Mouse (Mus musculus) left cerebral cortex, postnatal 25 days (tissue): ENCODE measurements around the gene Efcab6. TPM values are rescaled to one million over a fixed set of nuclear protein-coding genes. Genes with fewer than 3 reads are reported as not detected.
"Not testable (repeated sequence)": the region's sequence is repeated elsewhere in the genome, so short reads cannot be mapped to it uniquely, and the experiment has no call there.

ENCODE experiments used
- DNase-seq, 2 experiments: peaks; one replicate each; pipeline ENCODE4 v3.0.0; 2022; ENCODE audit warnings: low spot score in 2 of 2, mixed read lengths in 1 of 2
- intact Hi-C: fragments of 180-260 bp; cut with DNase I; formaldehyde crosslinking; loops from one replicate; pipeline ENCODE4 v1.15.1; 2025
- total RNA-seq, 2 experiments: library from RNA; stranded (reverse); gene quantifications; 2 replicates each; pipeline ENCODE4 v1.2.3; 2021

The Efcab6 gene
- total RNA-seq: 10 to 100 TPM; 16.4 to 17.2 TPM

DNA sequence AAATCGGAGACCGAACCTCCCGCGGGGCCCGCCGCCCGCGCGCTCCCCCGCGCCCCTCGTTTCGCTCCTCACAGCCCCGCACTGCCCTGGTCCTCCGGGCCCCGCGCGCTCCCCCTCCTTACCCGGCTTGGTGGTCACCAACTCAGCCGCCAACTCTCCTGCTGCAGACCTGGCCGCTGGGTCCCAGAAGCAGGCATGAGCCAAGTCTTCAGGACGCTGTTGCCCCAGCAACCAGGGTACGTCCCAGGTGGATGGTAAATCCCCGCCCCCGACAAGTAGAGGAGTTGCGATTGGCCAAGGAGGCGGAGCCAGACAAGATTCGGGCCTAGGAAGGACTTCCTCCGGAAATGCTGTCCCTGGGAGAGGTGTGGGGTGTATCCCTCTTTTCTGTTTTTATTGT is at the start of gene Efcab6:
Gene Efcab6, minus strand, starts transcription at position 240 of the 400 bp plus-strand sequence.
- intact Hi-C loops: no loop called here
- DNase-seq: peak; percentile 79 to 89

DNA sequence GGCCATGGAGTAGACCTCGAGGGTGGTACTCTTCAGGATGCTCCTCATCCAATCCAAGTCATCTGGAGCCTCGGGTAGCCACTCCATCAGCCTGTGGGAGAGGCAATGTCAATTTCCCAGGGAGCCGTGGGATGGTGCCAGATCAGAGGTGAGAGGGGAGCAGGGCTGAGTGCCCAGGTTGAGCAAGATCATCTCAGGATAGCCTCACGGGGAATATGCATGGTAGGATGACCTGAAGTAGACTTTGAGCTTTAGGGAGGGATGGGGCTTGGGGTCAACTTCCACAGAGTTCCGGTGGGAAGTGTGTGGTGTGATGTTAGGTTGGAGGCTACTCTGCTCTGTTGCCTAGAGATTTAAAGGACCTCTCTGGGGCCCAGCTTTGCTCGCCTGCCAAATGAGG is 48.7 kb upstream of the Efcab6 start:
- no peak for DNase-seq
- intact Hi-C loops: no loop called here

DNA sequence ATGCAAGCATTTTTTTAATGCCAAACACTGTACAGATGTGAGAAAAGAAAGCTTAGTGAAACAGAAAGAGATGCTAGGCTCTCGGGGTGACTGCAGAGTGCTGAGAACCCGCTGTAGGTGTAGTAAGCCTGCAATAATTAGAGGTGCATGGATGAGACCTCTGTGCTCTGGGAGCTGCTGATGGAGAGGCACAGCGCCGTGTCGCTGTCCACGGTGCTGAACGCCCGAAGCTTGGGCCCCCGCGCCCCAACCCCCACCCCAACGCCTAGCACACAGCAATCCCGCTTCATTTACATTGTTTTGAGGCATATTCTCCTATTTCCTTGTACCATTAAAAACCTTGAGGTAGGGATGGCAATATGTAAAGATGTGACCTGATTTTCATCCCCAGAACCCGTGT is 43.7 kb upstream of the Efcab6 start:
- intact Hi-C loops: loop anchor here (5.0 kb wide), 1 partner anchor 58 kb away; the partner anchor contains the start of gene Pnpla3

DNA sequence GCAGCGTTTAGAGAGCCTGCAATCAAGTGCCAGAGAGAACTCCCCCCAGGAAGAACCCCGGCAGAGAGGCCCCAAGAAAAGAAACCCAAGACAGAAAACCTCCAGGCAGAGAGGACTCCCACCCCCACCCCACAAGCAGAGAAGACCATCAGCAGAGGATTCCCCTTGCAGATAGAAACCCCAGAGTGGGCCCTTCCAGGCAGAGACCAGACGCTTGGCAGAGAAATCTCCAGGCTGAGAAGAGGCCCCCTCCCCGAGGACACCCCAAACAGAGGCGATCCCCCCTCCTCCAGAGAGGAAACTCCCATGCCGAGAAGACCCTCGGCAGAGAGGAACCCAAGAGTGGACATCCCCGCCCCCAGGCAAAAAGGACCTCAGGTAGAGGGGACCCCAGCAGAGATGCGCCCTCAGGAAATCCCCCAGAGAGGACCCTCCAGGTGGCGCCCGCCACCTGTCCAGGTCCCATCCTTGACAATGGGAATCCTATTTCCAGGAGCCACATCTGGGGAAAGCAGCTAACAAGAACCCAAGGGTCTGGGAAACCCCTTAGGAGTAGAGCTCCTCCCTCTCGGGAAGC is 40.8 kb upstream of the Efcab6 start:
- DNase-seq: no peak
- intact Hi-C loops: loop anchor here (1.0 to 5.0 kb wide), 2 partner anchors 27 to 61 kb away; partner anchors contain the start of gene Pnpla3

More for the DNA sequence above, 43.7 kb upstream of the Efcab6 start:
- no peak for DNase-seq

DNA sequence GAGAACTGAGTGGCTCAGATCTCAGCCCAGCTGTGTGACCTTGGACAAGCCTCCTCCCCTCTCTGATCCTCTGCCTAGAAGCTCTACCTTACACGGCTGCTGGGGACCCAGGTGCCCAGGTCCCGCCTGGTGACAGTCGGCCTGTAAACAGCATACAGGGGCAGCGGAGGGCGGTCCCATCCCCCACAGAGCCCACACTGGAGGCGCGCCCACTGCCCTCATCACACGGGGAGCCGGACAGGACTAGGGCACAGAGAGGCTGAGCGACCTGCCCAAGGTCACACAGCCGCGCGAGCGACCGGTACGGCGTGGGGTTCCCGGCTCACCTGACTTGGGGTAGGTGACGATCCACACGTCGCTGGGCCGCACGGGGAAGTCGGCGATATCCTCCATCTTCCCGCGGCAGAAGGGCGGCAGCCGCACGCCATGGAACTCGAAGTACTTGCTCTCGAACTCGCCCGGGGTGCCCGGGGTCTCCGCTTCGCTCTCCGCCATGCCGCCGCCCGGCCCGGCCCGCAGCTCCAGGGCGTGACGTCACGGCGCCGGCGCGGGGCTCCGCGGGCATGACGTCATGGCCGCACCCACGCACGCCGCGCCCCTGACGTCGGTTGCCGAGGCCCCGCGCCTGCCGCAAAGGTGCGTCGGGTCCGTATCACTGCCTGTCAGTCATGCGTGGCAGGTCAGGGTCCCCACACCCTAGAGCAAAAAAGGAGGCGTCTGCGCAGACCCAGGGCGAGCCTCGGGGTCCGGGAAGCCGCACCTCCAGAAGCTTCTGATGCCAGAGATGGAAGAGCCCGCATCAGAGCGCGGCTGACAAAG is 40.1 kb upstream of the Efcab6 start, which contains the start of gene Sult4a1:
Gene Sult4a1, minus strand, starts transcription at position 650 of the 819 bp plus-strand sequence.
- intact Hi-C loops: loop anchor here (1.0 to 5.0 kb wide), 2 partner anchors 26 to 62 kb away; partner anchors contain the start of gene Pnpla3
- DNase-seq: peak; percentile 70 to 75

DNA sequence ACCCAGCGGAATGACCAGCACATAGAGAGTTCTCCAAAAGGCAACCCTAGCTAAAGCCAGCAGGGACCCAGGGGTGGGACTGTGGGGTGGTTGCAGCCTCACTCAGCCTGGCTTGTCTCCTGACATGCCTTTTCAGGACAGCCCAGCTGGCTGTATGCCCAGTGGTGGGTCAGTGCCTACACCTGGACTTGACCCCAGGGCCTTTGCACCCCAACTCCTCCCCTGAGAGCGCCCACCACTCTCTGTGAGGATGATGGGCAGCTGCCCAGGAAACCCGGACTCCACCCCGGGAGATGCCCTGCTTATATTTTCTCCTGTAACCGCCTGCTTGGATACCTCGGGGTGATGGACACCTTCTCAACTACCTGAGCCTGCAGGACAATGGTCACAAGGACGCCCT is 39.4 kb upstream of the Efcab6 start:
- DNase-seq: no peak
- intact Hi-C loops: loop anchor here (1.0 to 5.0 kb wide), 2 partner anchors 25 to 63 kb away; partner anchors contain the start of gene Pnpla3

DNA sequence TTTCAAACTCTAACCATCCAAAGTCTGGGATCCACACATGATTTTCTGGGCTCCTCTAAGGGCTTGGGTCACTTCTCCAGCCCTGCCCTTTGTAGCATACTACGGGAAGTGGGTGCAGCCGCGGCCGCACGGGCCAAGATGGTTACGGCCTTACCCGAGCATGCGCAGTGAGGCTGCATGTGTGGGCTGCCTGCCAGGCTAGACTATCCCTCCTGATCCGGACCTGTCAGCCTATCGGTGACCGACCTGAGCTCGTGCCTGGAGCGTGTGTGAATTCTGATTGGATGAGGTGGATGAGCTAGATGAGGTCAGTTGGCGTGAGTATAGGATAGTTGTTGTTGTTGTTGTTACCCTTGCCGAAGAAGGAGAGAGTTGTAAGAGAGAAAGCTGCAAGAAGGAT is 32.4 kb upstream of the Efcab6 start:
- intact Hi-C loops, DNase-seq: not testable (repeated sequence)

DNA sequence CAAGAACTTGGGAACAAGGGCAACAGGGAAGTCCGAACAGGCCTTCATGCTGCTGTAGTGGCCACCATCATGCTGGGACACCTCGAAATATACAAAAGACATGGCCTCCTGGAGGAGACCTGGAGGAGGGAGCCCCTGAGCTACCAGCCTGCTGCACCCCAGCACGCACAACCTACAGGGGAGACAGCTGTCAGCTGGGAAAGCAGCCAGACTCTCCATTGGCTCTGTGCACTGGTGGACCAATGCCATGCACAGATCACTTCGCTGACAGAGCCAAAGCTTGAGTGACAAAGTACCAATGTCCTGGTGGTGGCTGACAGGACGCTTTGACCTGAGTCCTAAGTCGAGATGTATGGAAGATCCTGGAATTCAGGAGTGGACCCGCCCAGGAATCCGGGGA is 30.9 kb upstream of the Efcab6 start:
- DNase-seq: peak in 1 of 2 experiments; percentile 55

DNA sequence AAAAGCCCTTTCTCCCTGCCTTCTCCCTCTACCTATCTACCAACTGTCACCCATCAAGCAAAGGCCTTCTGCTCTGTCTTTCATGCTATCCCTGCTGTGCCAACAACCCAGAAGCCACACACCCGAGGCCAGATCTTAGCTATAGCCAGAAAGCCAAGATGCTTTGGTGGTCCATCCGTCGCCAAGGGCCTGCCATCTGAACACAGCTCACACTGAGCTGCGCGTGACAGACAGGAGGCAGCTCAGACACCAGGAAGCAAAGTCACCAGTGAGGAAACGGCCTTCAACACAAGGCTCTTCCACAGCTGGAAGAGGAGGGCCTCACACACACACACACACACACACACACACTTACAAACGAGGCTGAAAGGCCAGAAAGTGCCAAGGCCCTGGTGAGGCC is 29.7 kb upstream of the Efcab6 start:
- DNase-seq: no peak
- intact Hi-C loops: no loop called here

More for the DNA sequence above, 30.9 kb upstream of the Efcab6 start:
- intact Hi-C loops: no loop called here

DNA sequence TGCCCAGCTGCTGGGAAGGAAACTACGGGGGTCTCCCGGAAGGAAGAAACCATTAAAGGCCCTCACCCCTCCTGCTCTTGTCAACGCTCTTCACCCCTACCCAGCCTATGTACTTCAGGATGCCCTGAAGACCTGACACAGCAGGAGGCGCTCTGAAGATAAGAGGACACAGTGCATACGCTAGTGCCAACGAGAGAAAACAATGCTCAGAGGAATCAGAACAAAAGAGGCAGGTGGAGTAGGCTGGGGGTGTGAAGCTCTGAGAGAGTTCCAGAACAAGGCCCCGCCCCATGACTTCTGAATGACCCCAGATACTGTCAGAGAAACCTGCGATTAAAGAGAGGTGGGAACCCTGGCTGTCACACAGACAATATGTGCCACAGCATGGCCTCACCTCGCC is 21.6 kb upstream of the Efcab6 start:
- intact Hi-C loops: no loop called here

DNA sequence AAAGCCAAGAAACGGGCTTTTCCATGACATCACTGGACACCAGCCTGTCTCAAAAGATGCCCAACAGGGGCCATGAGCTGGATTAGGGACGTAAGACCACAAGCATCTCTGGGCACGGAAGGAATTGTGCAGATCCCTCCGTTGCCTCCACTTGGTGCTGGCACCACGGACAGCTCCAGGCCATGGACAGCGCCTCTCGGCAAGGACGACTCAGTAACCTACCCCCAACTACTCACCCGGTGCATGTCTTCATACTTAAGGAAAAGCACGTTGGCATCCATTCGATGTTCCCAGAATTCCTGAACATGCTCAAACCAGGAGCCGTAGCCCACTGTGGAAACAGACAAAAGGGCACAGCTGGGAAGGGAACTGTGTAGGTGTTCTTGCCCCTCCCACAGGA is 21.2 kb upstream of the Efcab6 start:
- DNase-seq: no peak
- intact Hi-C loops: no loop called here

More for the DNA sequence above, 21.6 kb upstream of the Efcab6 start:
- peak in 1 of 2 experiments; percentile 2 for DNase-seq

DNA sequence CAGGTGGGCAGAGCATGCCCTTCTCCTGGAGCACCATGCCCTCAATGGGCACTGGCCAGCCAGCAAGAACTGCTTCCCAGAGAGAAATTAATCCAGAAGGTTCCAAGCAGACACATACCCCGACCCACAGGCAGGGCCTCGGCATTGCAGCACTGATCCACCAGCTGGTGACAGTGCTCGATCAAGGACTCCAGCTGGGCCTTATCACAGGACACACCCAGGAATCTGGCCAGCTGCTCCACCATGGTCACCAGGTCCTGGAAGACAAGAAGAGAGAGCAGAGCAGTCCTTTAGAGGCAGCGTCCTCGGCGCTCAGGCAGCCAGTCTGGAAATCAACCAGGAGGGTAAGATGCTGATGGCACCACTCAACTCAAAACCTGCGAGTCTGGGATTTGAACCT is 14.9 kb upstream of the Efcab6 start:
- intact Hi-C loops: no loop called here
- DNase-seq: no peak

DNA sequence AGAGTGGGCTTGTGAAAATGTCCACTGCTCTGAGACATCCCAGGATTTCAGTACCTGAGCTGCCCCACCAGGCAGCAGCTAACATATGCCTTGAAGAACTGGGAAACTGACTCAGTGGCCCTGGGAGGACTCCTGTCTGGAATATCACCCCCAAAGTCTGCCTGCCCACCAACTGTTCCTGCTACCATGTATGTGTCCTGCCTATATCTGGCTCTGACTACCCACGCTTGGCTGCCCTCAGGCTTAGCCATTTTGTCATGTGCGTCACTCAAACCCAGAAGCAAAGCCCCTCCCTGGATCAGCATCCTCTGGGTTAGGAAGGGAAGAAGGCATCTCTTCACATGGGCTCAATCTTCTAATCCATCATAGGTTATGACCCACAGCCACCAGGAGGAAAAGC is 14.3 kb upstream of the Efcab6 start:
- intact Hi-C loops: loop anchor here (1.0 kb wide), 1 partner anchor 26 kb away; the partner anchor contains the start of gene Sult4a1
- DNase-seq: peak; percentile 50 to 93

DNA sequence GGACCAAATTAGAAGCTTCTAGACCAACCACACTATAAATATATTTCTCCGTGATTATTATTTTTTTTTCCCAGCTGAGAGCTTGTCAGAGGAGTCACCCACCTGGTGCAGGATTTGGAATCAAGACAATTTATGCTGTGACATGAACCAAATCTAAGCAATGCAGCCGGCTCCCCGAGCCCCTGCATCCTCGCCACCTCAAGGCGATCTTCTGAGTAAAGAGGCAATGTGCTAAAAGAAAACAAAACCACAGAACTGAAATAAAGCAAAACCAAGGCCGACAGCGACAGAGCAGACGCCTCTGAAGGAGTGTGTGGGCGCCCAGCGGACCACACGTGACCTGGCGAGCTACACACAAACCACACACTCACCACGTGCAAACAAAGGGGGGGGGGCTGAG is 13.5 kb upstream of the Efcab6 start:
- intact Hi-C loops: loop anchor here (1.0 kb wide), 1 partner anchor 27 kb away; the partner anchor contains the start of gene Sult4a1
- DNase-seq: peak in 1 of 2 experiments; percentile 83

DNA sequence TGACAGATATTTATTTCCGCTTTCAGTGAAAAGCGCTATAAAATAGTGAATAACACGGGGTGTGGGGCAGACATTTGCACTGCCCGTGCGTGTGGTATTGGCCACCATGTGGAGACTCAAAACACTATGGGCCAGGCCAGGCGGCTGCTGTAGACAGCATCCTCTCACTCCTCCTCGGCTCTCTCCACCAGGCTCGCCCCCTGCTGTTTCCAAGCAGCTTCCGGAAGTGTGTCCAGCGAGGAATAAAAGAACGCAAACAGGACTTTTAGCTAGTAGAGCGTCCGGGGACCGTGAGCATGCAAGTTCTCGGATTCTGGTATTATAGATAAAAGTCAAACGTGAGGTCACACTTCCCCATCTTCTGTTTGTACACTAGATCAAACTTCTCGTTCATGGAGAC is 12.0 kb upstream of the Efcab6 start:
- intact Hi-C loops: no loop called here
- DNase-seq: no peak

DNA sequence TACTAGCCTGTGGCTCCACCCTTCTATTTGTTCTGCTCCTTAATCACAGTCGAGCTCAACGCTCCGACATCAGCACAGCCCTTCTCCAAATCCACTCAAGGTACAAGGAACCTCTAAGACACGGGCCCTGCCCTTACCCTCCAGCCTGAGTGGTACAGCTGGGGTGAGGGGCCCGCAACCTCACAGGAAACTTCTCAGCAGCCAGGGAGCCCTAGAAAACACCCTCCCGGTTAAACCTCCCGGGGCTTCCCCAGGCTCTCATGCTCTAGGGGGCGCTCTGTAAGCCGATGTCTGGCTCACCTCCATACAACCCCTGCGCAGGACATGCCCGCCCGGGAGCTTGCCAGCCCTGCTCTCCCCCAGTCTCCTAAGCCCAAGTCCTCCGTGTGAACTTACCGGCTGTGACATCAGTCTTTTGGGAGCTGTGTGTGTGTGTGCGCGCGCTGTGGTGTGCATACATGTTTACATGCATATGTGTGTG is 9.6 kb upstream of the Efcab6 start:
- no peak for DNase-seq
- intact Hi-C loops: loop anchor here (1.0 to 5.0 kb wide), 3 partner anchors 93 to 553 kb away; partner anchors contain the start of gene Pnpla3

DNA sequence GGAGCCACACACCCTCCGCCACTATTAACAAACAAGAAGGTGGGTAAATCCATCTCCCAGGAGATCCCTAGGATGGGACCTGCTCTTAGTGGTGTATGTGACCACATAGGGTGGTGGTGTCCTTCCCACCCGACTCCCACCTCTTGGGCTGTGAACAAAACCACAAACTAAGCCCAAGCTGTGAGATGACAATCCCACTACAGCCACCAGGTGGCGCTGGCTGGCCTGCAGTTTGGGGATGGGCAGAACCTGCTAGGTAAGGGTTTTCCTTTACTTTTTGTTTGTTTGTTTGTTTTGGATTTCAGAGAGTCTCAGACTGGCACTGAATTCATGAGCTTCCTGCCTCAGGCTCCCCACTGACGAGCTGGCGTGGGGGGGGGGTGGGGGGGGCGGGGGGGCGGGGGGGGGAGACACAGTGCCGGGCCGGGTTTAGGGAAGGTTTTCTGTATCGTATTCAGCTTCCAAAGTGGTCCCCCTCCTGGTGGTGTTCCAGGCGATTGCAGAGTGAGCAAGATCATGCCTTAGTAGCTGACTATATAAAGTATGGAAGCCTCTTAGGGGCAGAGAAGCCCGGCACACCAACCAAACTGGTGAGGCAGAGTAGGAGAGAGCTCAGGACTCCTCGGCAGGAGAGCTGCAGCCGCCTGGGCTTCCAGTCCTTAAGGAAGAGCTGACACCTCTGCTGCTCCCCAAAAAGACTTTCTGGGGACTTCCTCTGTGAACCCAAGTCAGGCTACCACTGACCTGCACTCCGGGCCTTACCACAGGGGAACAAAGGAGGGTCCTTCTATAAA is 8.9 kb upstream of the Efcab6 start:
- peak; percentile 70 to 74 for DNase-seq
- intact Hi-C loops: loop anchor here (1.0 to 5.0 kb wide), 3 partner anchors 93 to 553 kb away; partner anchors contain the start of gene Pnpla3

DNA sequence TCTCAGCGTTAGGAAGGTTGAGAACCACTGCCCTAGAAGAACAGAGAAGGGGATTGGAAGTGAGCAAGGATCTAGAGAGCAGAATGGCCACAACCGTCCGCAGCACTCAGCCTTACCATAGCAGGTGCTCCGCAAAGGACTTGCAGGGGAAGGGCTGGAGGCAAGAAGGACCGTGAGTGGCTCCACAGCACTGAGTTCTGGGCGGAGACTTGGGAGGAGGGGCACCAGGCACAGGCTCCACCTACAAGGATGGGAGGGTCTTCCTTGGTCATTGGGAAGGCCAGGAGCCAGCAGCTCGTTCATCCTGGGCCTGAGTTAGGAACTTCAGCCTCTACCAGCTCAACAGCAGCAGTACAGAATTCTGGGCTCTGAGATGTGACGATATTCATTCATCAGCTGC is 7.9 kb upstream of the Efcab6 start:
- DNase-seq: no peak
- intact Hi-C loops: loop anchor here (5.0 kb wide), 2 partner anchors 411 to 554 kb away; no protein-coding TSS in a partner anchor

DNA sequence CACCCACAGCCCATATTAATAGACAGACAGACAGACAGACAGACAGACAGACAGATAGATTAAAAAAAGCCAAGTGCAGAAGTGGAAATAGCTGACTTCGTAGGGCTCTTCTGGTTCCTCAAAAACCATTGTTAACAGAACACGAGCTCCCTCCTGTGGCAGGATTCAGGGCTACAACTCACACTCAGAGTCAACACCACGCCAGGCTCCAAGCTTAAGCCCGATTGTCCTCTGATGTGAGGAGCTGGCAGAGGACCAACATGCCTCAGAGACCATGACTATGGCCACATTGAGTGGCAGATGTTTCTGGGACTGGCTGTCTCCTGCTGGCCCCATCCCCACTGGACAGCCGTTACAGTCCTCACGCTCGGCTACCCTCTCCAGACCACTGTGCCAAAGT is 7.0 kb upstream of the Efcab6 start:
- intact Hi-C loops: loop anchor here (5.0 kb wide), 2 partner anchors 410 to 555 kb away; no protein-coding TSS in a partner anchor
- DNase-seq: peak; percentile 90 to 93
